Mouse (Mus musculus) left cerebral cortex, postnatal 36 days (tissue): ENCODE data around the gene Artn. TPM values are rescaled to one million over a fixed set of nuclear protein-coding genes. Genes with fewer than 3 reads are reported as not detected.
A peak's percentile ranks its signal among the peaks of the same experiment; 100 is the strongest.

Experiments used
- DNase-seq, 2 experiments: peaks; one replicate each; pipeline ENCODE4 v3.0.0; 2021 to 2022; ENCODE audit warnings: low spot score in 2 of 2, mixed read lengths in 1 of 2
- intact Hi-C: fragments of 180-260 bp; cut with DNase I; formaldehyde crosslinking; loops from one replicate; pipeline ENCODE4 v1.15.1; 2025
- total RNA-seq, 2 experiments: library from RNA; stranded (reverse); gene quantifications; 2 replicates each; pipeline ENCODE4 v1.2.3; 2021

Artn gene
- total RNA-seq, 2 experiments from 2014 or later, result 3.1 TPM

DNA sequence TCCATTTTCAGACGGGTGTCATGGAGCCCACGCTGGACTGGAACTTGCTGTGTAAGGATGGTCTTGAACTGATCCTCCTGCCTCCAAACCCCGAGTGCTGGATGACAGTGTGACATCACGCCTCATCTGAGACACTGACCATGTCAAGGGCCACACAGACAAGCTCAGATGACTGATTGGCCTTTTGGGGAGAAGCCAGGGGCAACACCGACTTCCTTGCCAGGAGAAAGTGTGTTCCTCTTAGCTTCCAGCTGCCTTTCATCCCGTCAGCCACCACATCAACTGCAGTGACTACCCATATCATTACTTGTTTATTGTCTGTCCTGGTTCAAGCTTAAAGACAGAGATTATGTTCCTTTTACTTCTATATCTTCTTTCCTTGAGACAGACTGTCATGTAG lies 4.6 kb downstream of the Artn start:
- DNase-seq, result no peak
- intact Hi-C loops, result loop anchor here (5.0 kb wide), 2 partner anchors 93 to 137 kb away; partner anchors contain the start of gene Slc6a9

GRCm38 (mm10) chr4:117923450-117923849 lies 6.1 kb downstream of the Artn start:
- DNase-seq, result no peak
- intact Hi-C loops, result loop anchor here (5.0 kb wide), 1 partner anchor 91 kb away; the partner anchor contains the start of gene Slc6a9

DNA sequence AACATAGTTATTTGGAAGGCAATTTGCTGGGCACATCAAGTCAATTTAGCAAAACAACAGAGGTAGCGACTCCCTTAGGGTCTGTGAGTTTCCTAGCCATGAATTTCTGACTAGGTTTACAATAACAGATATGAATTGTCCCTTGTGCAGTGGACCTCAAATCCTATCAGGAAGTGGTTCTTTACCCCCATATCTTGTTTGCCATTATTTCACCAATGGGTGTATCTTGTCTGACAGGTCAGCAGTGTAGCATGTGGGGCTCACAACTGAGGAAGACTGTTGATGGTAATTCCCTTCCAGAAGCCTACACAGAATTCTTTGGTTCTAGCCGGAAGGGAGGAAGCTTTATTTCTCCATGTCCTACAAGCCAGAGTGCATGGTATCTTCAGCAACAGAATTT lies 8.2 kb downstream of the Artn start:
- DNase-seq, result no peak
- intact Hi-C loops, result loop anchor here (5.0 kb wide), 1 partner anchor 89 kb away; the partner anchor contains the start of gene Slc6a9

- intact Hi-C loops, result loop anchor here (10.0 kb wide), 1 partner anchor 376 kb away; the partner anchor contains the start of gene Ptprf
- DNase-seq, result no peak
Measured at GRCm38 (mm10) chr4:117918762-117919161, 10.8 kb downstream of the Artn start.

GRCm38 (mm10) chr4:117918261-117918660 lies 11.3 kb downstream of the Artn start:
- intact Hi-C loops, result loop anchor here (10.0 kb wide), 1 partner anchor 377 kb away; the partner anchor contains the start of gene Ptprf

GRCm38 (mm10) chr4:117917847-117918246 lies 11.7 kb downstream of the Artn start:
- intact Hi-C loops, result loop anchor here (10.0 kb wide), 1 partner anchor 377 kb away; the partner anchor contains the start of gene Ptprf
- DNase-seq, result no peak

More at GRCm38 (mm10) chr4:117918261-117918660, 11.3 kb downstream of the Artn start:
- no peak for DNase-seq

DNA sequence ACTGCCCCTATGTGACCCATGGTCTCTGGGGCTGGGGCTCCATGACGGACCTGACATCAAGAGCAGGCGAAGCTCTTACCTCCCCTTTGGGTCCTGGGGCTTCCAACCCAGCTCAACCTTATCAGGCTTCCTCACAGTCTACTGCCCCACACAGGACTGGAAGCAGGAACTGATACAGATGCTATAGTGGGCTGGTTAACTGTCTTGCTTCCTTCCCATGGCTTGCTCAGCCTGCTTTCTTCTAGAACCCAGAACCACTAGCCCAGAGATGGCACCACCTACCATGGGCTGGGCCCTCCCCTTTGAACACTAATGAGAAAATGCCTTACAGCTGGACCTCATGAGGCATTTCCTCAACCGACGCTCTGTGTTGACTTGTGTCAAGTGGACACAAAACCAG lies 12.2 kb downstream of the Artn start:
- no peak for DNase-seq
- intact Hi-C loops, result loop anchor here (10.0 kb wide), 1 partner anchor 377 kb away; the partner anchor contains the start of gene Ptprf

GRCm38 (mm10) chr4:117916386-117916785 lies 13.2 kb downstream of the Artn start:
- DNase-seq, result no peak
- intact Hi-C loops, result loop anchor here (10.0 kb wide), 1 partner anchor 378 kb away; the partner anchor contains the start of gene Ptprf

DNA sequence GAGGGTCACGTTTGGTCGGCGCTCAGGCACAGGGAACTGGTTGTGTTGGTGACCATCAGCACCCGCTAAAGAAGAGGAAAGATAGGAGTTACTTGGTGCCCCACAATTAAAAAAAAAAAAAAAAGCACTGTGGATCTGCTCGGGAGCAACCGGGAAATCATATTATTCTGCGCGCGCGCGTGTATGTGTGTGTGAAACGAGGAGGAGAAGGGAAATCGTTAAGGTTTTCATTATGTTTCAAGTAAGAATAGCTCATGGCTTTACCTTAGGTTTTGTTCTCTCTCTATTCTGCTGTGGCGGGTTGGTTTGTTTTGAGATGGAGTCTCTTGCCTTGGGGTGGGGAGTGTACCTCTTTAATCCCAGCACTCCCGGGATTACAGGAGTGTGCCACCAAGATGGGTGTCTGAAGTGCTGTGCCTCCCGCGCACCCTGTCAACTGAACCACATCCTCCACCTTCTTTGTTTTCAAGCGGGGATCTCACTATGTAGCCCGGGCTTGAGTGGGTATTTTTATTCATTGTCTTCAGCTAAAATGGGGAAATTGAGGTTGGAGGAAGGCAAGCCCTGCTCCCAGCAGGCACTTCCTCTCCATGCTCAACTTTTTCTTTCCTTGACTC lies 14.0 kb downstream of the Artn start:
- peak in 1 of 2 experiments; percentile 29 for DNase-seq
- intact Hi-C loops, result loop anchor here (2.0 to 10.0 kb wide), 2 partner anchors 29 to 379 kb away; partner anchors contain the start of genes Atp6v0b and Ptprf

DNA sequence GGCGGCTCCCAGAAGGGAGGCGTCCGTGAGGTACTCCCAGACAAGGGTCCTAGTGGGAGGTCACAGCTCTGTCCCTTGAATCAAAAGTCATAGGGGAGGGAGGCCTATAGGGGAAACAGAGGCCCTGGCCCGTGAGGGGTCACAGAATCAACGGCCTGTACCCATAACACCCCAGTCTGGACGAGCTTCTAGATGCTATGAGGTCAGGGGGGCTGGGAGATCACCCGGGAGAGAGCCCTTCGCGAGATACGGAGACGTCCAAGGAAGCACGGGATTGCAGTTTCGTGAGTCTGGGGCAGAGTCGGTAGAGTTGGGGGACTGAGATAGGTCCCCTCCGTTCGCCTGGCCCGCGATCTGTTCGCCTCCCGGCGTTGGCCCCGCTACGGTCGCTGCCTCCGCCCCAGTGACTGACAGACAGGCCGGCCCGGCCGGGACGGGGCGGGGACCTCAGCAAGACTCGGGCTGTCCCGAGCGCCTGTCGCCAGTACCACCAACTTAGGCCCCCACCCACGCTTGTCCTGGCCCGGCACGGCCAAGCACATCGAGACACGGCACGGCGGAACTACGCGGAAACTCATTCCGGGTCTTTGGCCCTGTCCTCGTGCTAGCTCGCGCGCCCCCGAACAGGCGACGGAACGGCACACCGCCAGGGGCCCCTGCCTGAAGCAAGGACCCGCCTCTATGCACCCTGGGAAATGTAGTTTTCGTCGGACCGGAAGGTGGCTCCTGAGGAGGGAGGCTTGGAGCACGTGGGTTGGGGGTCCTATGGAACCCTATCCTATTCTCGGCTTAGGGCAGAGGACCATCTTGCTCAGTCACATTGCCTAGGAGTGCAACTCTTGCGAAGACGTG lies 14.7 kb downstream of the Artn start, which contains the start of gene Ipo13:
Gene Ipo13, minus strand, starts transcription at position 409 of the 852 bp plus-strand sequence.
- peak; percentile 94 to 96 for DNase-seq
- intact Hi-C loops, result loop anchor here (2.0 to 10.0 kb wide), 2 partner anchors 28 to 380 kb away; partner anchors contain the start of genes Atp6v0b and Ptprf

DNA sequence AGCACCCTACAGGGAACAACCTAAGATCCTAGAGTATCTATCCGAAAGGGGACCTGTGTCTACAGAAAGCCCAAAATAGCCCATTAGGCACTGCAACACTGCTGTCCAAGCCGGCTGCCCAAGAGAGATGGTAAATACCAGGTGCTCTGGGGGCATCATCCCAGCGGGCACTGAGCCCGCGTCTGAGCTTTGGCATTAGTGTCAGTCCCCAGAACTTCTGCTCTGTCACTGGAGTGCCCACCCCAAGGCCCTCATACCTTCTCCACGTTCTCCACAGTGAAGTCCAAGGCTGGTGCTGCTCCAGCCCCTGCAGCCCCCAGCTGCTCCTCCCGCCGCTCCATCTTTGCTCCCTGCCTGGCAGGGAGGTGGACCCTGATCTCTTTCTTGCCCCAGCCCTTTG lies 15.5 kb downstream of the Artn start:
- intact Hi-C loops, result loop anchor here (2.0 to 10.0 kb wide), 2 partner anchors 27 to 381 kb away; partner anchors contain the start of genes Atp6v0b and Ptprf
- DNase-seq, result no peak

DNA sequence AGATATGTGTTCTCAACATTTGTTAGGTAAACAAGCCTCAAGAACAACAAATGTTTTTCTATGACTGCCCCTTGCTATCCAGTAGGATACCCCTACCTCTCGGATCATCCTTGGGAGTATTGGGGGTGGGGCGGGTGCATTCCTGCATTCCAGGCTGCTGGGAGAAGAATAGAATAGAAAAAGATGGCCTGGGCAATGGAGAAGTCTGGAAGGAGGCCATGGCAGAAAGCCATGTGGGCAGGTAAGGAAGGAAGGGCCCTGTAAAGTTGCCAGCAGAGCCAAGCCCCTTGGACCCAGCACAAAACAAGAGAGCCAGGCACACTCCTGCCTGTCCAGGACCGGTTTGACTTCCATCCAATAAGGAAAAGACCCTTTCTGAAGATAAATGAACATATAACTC lies 16.1 kb downstream of the Artn start:
- intact Hi-C loops, result loop anchor here (10.0 kb wide), 1 partner anchor 381 kb away; the partner anchor contains the start of gene Ptprf
- no peak for DNase-seq

GRCm38 (mm10) chr4:117912685-117913273 lies 16.8 kb downstream of the Artn start:
- DNase-seq, result no peak
- intact Hi-C loops, result loop anchor here (10.0 kb wide), 1 partner anchor 382 kb away; the partner anchor contains the start of gene Ptprf

DNA sequence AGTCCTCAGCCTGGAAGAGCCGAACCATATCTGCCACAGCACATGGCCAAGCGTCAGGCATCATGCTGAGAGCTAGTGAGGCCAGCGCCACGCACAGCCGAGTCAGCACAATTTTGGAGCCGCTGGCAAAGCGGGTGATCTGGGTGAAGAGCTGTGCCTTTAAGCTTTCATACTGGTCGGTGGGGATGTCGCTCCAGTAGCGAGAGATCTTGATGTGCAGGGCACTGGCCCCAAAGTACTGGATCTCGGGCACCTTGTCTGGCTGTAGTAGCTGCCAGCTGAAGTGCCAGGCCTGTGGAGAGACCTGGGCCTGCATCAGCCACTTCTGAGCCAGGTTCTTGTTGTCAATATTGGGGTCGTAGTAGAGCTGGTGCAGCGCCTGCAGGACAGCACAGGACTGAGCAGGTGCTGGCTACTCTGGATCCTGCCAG lies 17.4 kb downstream of the Artn start:
- intact Hi-C loops, result loop anchor here (10.0 kb wide), 1 partner anchor 383 kb away; the partner anchor contains the start of gene Ptprf
- DNase-seq, result no peak

DNA sequence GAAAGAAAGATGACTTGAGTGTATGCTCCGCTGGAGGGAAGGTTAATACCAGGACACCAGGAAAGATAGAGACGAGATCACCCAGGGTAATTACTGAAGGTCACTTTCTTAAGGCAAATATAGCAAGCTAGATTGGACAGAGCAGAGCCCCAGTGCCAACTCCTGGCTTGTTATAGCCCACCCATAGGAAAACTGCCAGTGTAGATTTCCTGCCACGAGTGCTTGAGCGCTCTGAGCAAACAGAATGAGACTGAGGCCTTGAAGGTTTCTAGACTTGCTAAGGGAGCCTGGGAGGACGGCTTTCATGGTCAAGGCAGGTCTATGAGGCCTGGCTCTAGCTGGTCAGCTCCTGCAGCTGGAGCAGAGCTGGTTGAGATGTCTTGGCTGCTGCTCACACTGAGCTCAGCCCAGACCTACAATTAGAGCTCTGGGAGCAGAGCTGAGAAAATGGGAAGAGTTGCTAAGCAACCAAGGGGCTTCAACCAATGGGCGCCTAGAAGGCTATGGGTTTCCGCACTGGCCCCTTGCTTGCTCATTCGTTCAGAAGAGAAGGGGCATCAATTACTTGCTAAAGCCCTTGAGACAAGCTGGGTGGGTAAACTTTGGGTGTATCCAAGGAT lies 20.6 kb downstream of the Artn start:
- intact Hi-C loops, result no loop called here
- peak; percentile 40 to 43 for DNase-seq

DNA sequence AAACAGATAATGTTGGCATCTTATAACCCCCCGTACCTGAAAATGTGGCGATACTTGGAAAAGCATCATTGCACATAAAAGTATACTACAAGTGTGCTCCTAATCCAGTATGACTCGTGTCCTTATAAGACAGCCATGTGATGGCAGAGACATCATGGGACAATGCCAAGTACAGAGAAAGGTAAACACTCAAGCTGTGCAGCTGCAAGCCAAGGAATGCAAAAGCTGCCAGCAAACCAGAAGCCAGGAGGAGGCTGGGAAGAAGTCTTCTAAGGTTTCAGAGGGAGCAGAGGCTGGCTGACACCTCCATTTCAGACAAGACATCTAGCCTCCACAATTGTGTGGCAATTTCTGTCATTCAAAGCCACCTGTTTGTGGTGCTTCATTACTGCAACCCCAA lies 23.4 kb downstream of the Artn start:
- intact Hi-C loops, result no loop called here
- DNase-seq, result no peak

- no peak for DNase-seq
- intact Hi-C loops, result no loop called here
Measured at GRCm38 (mm10) chr4:117904761-117905160, 24.8 kb downstream of the Artn start.

GRCm38 (mm10) chr4:117904094-117904493 lies 25.5 kb downstream of the Artn start:
- intact Hi-C loops, result no loop called here
- DNase-seq, result peak; percentile 66 to 67

DNA sequence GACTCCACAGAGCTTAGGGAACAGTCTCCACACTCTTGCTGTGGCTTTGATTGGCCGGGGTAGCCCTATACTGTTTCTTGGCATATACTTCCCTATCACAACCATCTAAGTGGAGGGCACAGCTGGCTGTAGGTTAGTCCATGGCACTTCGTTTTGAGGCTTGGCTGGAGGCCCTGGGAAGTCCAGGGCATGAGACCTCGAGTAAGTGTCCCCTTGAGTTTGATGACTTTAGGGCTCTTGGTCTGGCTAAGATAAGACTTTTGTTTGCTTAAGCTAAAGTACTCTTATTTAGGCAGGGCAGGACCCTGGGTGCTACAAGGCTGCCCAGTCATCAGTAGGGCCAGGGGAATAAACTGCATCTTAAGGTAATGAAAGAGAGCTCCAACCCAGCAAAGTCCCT lies 31.5 kb downstream of the Artn start:
- intact Hi-C loops, result no loop called here

More for the DNA sequence above, 31.5 kb downstream of the Artn start:
- DNase-seq, result no peak
